Mouse (Mus musculus): Measurements from ENCODE around the gene Hist1h2ah.

Hist1h2ah gene

DNA sequence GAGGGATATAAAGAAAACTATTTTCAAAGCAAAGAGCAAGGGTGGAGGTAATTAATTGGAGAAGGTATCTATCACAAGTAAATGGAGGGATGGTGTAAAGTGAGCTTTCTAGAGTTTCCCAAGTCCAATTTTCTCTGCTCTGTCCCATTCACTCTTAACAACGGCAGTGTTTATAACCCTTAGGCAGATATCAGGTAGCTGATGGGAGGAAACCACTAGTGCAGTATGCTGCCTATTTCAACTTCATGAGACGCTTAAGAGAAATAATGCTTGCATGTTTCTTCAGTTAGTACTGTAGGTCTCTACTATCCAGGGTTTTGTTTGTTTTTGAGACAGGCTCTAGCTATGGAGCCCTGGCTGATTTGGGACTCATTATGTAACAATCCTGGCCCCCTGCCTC, 2.0 kb upstream of the Hist1h2ah start:
- DNase-seq = no peak

DNA sequence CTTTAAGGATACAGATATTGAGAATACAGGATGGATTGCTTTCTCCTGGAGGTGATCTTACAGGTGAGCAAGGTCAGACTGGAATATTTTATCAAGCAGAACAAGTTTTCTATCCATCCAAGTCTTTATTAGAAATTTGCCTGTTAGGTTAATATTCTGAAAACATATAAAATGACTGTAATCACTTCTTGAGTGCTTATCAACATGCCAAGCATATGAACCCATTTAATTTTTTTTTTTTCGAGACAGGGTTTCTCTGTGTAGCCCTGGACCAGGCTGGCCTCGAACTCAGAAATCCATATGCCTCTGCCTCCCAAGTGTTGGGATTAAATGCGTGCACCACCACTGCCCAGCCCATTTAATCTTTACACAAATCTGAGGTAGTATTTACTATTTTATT, 1.6 kb upstream of the Hist1h2ah start:
- DNase-seq = no peak

DNA sequence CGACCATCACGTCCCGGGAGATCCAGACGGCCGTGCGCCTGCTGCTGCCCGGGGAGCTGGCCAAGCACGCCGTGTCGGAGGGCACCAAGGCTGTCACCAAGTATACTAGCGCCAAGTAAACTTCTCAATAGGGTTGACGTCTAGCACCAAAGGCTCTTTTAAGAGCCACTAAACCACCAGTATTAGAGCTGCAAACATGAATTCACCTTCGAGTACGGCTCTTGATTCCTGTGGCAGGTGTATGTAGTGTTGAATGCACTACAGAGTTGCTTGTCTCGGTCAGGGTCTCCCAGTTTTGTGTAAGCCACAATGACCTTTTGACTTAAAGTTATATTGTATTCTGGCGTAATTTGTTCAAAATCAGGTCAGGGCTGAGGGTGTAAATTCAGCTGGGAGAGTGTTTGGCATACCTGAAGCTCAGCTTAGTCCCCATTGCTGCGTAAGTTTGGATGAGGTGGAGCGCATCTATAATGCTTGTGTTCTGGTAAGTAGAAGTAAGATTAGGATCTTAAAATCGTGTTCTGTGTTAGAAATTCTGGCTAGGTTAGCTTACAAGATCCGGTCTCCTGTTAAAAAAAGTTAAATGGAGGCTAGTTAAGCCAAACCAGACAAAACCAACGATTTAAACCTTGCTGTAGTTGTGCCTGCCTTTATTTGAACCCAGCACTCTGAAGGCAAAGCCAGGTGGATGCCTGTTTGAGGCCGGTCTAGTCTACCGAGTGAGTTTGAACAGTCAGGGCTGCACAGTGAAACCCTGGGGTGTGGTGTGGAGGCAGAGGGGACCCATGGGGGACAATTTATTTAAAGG, 985 bp upstream of the Hist1h2ah start:
- no peak for DNase-seq

DNA sequence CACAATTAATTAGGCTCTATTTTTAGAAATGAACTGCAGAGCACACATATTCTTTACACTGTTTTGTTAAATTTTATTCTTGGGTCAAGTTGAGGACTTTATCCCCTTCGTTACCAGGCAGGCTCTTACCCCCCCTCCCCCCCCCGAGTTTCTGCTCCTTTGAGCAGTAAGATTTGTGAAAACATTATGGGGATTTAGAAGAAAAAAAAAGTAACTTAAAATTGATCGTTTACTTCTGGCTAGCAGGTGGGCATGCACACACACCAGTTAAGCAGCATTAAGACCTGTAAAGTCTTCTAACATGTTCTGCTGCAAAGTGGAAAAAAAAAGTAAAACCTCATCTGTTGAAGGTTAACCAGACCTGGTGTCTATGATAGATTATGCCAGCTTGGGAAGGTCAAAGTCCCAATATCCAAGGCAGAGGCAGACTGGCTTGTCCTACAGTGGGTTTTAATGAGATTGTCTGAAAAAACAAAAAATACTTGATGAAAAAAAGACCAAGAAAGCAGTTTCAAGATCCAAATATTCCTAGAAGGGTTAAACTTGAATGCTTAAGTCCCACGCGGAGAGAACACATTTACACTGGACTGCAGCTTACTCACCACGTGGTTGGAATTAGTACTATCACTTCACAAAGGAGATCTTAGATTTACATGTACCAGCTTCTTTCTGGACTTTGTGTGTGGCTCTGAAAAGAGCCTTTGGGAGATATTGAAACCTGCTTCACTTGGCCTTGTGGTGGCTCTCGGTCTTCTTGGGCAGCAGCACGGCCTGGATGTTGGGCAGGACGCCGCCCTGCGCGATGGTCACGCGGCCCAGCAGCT, 713 bp downstream of the Hist1h2ah start:
- no peak for DNase-seq

DNA sequence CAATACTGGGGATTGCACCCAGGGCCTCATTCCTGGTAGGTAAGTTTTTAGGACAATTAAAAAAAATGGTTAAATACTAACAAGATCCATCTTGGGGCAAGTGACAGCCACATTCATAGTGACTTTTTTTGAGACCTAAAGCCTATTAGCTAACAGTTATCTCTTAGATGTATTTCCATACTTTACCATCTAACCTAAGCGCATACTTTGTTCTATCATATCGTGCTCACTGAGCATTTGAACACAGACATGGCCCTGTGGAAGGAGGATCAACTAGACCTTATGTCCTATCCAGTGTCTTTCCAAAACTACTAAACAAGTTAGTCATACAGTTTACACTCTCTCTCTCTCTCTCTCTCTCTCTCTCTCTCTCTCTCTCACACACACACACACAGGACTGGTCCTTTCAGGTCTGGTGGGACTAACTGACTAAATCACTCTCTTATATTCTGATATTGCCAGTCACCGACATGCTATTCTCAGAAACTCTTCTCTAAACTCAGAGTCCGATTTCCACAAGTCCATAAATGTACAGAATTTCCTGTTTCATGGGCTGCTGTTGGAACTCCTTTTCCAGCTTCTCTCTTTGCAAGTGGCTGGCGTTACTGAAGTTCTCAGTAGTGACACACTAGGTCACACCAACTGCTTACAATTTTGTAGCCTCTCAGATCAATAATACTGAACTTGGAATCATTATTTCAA, 1.5 kb downstream of the Hist1h2ah start:
- no peak for DNase-seq

DNA sequence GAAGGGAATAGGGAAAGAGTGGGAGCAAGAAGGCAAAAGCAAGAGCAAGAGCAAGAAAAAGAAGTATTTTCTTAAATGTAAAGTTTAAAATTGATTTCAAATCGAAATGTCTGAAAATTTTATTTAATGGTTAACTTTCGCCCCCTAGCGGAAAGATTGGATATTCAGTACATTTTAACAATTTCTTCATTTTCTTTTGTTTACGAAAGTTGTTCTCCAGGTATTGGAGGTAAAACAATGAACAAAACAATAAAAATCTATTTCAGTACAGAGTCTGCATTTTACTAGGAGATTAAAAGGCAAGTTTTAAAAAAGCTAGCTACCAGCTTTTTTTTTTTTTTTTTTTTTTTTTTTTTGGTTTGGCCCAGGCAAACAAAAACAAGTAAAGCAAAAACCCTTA, 4.9 kb downstream of the Hist1h2ah start:
- DNase-seq = no peak

DNA sequence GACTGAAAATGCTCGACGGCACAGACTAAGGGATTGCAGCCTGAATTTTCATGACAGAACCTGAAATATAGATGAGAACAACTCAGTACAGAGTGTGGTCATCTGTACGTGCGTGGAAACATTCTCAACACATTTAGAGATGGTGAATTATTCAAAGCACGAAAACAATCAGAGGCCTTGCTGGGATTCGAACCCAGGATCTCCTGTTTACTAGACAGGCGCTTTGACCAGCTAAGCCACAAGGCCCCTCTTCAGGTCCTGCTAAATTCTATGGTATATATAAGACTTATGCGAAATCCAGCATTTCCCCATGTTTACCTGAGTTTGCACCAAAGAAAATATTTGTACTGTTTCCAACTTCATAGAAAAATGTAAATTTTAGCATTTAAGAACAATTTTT, 5.4 kb downstream of the Hist1h2ah start:
- DNase-seq = no peak

DNA sequence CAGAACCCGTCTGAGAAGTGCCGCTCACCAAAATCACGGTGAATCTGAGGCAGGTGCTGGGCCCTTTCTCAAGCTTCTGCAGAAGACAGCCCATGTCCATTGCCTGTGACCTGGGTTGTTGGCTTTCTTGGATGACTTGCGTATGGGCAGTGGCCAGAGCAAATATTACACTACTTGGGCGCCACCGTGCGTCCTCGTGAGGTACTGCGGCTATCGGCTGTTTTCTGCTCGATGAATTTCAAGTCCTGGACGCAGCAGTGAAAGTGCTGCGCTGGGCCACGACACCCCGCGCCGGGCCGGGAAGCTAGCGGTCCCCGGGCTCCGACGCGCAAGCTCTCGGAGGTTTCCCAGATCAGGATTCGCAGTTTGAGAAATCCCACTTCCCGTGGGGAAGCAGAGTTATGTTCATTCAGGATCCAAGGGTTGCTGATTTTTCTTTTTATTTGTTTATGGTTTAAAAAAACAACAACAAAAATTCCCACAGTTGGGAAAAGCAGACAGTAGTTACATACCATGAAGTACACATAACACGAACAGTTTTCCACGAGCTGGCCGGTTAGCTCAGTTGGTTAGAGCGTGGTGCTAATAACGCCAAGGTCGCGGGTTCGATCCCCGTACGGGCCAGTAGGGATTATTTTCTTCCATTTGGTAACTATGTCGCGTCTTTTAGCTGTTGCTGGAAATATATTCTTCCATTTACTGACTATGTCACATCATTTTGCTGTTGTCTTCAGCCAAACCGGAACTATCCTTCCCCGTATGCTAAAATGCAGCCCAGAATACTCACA, 6.5 kb downstream of the Hist1h2ah start:
- DNase-seq = peak; percentile 97

DNA sequence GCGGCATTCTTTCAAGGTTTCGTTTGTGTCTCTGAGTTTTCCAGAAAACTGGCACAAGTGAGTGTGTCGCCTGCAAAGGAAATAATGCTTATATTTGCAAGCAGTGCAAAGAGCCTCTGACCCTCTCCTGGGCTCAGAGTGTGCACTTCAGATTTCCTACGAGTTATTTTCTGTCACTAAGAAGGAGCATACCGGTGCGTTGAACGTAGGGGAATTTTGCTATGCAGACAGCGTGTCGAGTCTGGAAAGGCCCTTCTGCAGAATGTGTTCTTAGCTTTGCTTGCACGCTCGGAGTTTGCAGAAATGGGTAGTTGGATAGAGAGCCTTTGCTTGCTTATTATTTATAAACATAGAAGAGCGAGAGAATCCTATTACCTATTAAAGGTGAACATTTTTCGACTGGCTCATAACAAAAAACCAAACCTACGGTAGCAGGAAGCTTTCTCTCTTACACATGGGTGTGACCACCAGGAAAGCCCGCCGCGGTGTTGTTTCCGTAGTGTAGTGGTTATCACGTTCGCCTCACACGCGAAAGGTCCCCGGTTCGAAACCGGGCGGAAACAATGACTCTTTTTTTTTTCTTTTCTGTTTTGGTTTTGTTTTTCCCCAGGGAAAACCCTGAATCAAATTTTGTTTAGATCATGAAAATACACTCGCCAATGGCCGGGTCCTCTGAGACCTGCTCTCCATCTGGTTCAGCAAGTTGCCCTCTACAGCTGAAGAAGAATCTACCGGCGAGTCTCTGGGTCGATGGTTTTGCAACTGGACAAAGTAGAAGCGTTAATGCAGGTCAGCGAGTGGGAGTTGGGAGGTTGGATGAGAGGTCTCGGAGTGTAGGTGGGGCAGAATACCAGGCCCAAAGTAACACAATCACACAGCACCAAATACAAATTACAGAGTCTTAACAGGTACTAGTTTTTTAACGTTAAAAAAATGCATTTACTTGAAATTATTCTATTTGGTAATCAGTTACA, 9.0 kb downstream of the Hist1h2ah start:
- DNase-seq = peak; percentile 89

DNA sequence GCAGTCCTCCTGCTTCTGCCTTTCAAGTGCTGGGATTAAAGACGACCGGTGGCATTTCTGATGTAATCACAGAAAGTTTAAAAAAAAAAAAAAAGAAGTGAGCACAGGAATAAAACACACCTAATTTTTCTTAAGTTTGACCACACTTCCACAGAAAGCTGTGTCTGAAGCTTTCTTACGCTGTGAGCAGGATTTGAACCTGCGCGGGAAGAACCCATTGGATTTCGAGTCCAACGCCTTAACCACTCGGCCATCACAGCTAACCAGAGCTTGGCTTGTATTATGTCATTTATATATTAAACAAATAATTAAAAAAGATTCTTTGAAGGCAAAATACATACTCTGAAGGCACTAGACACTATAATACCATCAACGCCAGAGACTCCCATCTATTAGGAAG, 13.1 kb downstream of the Hist1h2ah start:
- DNase-seq = peak; percentile 85

DNA sequence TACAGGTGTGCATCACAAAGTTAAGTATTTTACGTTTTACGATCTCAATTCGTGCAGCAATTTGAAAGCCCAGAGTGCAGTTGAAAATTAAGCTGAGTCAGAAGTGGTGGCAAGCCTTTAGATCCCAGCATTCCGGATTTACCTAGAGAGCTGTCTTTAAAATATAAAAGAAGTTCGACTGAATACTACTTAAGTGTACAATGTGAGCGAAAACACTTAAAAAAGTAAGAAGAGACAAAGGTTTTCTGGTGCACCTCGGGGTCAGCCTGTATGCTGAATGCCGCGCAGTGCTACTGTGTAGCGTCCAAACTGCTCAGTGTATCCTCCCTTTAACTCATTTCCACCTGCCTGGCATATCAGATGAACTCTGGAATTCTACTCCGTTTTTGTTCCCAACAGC, 13.8 kb downstream of the Hist1h2ah start:
- no peak for DNase-seq

DNA sequence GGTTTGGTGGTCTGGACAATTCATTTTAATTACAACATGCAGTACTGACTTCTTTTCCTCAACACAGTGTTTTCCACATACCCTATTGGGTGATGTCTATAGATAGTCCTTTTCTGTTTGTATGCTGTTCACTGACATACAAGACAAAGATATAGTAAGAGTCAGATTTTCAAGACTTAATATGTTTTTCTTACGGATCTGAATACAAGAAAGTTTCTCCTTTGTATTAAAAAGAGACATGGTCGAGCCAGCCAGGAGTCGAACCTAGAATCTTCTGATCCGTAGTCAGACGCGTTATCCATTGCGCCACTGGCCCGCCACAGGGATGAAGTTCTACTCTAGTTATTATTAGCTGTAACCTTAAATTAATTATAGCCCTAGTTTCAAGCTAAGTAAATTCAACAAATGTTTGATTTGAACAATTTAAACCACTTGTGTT, 14.4 kb downstream of the Hist1h2ah start:
- peak; percentile 75 for DNase-seq

DNA sequence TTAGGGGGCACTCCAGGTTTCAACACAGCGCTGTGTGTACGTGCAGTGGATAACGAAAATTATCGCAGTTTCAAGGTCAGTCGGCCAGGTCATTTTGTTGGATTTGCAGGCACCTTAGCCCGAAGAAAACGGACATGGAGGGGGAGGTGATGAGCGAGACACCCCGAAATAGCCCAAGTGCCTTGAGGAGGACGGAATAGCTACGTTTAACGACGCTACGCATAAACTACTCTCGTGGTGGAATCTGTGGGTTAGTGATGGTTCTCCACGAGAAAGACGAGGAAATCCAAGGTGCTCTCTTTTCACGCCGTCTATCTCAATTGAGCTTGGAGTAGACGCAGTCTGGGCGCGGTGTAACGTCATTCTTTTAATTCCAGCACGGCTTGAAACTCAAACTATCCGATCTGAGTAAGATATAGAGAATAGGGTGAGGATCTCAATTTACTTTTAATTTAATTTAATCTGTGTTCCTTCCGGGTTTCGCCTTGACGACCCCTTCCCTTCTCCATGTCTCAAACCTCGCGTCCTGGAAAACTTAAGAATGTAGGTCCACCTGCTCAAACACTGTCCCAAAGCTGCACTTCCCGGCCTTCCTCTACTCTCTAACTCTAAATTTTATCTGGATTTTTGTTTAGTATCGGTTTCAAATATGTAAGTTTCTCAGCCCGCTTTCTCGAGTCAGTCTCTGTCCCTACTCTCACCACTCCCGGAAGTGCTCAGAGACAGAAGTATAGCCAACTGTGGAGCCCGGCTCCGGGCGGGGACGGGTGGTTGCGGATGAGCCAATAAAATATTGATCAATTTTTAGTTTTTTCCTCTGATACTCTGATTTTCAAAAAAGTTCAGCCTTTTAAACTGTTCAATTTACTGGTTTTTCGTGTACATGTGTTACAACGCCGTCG, 15.2 kb downstream of the Hist1h2ah start:
- DNase-seq = peak; percentile 41

DNA sequence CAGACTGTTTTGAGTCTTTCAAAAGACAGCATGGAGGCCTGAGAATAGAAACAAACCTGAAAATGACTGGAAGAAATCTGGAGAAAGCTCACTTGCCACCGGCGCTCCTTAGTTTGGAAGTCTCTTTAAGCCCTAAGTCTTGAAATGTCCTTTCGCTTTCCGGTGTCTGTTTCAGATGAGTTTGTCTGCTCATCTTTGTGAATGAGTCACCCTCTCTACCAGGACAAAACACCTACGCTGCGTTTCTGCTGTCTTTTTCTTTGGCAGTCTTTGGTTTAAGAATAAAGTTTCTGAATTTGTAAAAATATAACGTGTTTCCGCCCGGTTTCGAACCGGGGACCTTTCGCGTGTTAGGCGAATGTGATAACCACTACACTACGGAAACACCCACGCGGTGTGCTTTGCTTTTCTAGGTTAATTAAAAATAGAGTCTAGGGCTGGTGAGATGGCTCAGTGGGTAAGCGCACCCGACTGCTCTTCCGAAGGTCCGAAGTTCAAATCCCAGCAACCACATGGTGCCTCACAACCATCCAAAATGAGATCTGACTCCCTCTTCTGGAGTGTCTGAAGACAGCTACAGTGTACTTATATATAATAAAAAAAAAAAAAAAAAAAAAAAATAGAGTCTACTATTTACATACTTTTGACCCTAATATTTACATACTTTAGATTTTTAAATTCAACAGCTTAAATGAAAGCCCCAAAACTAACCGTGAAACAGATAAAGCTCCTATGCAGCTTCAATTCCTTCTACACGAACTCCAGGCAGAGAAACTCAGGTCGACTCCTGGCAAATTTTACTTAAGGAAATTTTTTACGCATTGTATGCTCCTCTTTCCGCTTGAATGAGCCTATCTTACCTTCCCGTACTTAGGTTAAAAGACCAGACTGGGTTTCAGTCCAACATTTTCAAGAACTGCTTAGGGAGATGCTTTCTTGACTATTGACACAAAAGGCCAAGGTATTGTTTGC, 19.6 kb downstream of the Hist1h2ah start:
- DNase-seq = peak; percentile 75

DNA sequence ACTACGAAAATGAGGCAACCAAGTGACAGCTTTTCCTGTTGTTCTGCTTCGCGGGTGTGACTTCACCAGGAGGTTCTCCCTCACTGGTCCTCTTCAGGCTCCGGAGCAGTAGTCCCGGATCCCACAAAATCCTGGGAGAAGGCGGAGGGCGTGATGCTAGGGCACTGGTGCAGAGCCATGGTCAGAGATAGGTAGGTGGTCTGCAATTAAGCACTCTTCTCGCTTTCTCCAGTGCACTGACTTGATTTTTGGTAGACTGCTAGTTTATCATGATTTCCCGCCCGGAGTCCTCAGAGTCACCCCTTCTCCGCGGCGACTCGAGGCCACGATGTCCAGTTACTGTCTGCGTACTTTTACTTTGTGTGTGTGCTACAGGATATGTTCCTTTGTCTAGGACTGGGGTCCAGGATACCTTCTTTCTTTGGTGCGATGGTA, 20.9 kb downstream of the Hist1h2ah start:
- peak; percentile 28 for DNase-seq

DNA sequence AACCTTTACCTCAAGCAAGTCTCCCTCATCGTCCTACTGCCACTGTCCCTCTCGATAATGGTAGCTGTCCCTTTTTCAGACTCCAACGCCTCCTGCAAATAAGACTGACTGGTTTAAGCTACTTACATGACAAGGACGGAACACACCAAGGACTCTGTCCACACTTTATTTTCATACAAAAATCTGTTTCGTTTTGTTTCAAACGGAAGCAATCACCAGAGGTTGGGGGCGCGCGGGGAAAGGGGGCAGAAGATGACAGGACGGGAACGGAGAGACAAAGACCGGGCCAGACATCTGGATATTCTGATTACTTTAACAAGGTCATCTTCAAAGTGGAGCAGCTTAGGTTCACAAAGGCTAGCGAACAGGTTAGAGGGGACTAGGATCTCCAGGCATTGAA, 21.7 kb downstream of the Hist1h2ah start:
- no peak for DNase-seq

DNA sequence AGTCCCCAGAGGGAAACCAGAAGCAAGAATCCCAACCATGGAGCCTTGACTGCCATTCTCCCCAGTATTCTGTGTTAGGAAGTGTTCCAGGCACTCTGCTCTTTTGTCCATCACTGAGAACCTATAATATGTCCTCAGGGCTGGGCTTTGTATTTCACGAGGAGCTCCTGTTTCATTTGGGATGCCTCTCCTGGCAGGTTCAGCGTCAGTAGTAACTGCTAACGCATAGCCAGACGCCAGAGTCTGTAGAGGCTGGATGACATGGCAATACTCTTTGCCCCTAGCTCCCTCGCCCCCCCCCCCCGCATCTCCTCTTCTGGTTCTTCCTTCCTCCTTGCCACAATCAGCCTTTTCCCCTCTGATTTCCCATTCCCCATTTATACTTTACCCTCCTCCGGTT, 25.7 kb downstream of the Hist1h2ah start, which contains the start of gene Prss16:
TSS of gene Prss16 (minus strand) at position 101 of the 400 bp plus-strand sequence.
- DNase-seq = no peak

DNA sequence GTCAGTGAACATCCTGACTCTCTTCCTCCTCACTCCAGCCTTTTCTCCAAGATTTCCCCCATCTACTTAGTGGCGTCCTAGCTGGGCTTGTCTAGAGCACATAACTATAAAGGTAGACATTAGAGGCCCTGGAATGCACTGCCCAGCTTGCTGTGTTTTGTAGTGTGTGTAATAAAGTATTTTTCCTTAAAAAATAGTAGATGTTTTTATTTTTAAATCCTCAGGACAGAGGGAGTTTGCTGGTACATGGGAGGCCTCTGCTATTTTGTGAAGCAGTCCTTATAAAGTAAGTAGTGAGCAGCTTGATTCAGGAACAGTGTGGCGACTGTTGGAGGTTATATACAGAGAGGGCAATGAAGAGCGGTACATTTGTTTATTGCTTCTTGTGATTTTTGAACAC, 26.7 kb downstream of the Hist1h2ah start:
- no peak for DNase-seq

DNA sequence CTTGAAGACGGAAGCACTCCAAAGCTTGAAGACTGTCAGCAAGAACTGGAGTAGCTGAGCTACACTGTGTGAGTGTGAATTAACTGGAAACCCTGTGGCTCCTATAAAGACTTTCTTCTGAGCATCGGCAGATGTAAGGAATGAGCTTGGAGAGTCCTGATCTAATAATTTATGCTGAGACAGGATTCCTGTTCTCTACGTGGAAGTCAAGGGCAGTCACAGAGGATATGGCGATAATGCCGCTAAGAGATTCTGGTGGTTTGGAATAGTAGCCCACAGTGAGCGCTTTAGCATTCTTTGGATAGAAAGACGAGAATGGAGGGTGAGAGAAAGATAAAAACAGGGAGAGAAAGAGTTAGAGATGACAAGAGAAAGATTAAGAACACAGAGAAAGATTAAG, 27.5 kb downstream of the Hist1h2ah start:
- no peak for DNase-seq

Measured in kidney, postnatal 10 days (tissue).